Mouse (Mus musculus): ENCODE measurements at regions not wholly inside any gene's neighbourhood (a gene's known extent, or its start where the extent isn't known, plus 50 kb on each side); places are given as distances from the start of the nearest gene placed in this dataset.

DNA sequence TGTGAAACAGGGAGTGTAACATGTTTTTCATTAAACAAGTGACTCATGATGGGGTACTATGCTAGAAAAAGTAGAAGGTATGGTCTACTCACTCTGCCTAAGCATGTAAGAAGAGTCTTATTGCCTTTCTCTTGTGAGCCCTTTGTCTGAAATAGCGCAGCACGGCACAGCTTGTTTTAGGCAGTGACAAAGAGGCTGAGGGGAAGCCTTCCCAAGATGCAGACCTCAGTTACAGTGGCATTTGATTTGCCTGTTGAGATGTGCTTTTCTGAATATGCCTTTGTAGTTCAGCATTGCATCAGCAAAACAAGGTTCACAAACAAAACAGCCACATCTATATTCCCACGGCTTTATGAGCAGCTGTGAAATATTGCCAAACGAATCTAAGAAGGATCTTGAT is 189.8 kb upstream of the Chl1 start:
- Histone ChIP-seq H3K4me3 (ENCODE audit: low read depth, low read length) (no peak overlapping the region), H3K9me3 (ENCODE audit: control insufficient read depth, low read length) (no peaks in the 10 kb centered on the region), H3K36me3 (ENCODE audit: control insufficient read depth, insufficient read depth, low read length) (no peaks in the 10 kb centered on the region), H3K4me2 (ENCODE audit: low read depth, low read length) (no peak overlapping the region), H3K27ac (ENCODE audit: low read depth, low read length) (no peak overlapping the region), H3K27me3 (ENCODE audit: control insufficient read depth, insufficient read depth, low read length) (no peaks in the 10 kb centered on the region), H3K4me1 (ENCODE audit: control insufficient read depth, insufficient read depth, low read length) (0 out of 2 replicates have a peak, but pooled peaks cover 7% of the 10 kb centered on the region), H3K9ac (replicated peaks; ENCODE audit: low read depth, low read length) (no peak overlapping the region)
- no peak for ATAC-seq (ENCODE audit: low read depth)
- 46% methylated on average over 4 of the region's 4 CpGs for WGBS

DNA sequence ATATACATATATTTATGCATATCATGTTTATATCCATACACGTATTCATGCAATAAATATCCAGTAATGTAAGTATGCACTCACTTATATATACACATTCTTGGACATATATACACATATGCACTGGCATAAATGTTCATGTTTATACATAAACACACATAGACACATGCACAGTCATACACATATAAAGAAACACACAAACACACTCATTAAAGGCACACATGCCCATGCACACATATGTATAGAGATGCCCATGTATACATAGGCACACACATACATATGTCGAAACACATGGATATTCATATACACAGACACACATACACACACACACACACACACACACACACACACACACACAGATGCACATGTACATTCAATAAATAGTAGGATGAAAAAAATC is 189.3 kb upstream of the Chl1 start:
- 74% methylated on average over 2 of the region's 2 CpGs for WGBS
- Histone ChIP-seq H3K4me1 (ENCODE audit: control insufficient read depth, insufficient read depth, low read length) (0 out of 2 replicates have a peak, but pooled peaks cover 7% of the 10 kb centered on the region), H3K4me3 (ENCODE audit: low read depth, low read length) (no peak overlapping the region), H3K27me3 (ENCODE audit: control insufficient read depth, insufficient read depth, low read length) (no peaks in the 10 kb centered on the region), H3K4me2 (ENCODE audit: low read depth, low read length) (no peak overlapping the region), H3K36me3 (ENCODE audit: control insufficient read depth, insufficient read depth, low read length) (no peaks in the 10 kb centered on the region), H3K27ac (ENCODE audit: low read depth, low read length) (no peak overlapping the region), H3K9me3 (ENCODE audit: control insufficient read depth, low read length) (no peaks in the 10 kb centered on the region), H3K9ac (replicated peaks; ENCODE audit: low read depth, low read length) (no peak overlapping the region)
- ATAC-seq (ENCODE audit: low read depth), result no peak

DNA sequence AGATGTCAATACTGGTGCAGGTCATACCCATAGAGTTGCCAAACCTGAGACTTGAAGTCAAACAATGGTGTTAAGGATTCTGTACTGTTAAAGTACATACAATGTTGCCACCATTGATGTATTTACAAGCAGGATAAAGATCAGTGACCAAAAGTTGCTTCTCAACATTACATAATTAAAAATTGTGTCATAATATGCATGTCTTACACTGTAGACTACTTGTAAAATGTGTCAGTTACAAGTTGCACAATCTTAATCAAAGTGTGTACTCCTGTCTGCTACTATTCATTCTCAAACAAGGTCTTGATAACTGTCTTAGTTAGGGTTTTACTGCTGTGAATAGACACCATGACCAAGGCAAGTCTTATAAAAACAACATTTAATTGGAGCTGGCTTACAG is 187.9 kb upstream of the Chl1 start:
- Histone ChIP-seq H3K4me2 (ENCODE audit: low read depth, low read length) (no peak overlapping the region), H3K4me1 (ENCODE audit: control insufficient read depth, insufficient read depth, low read length) (0 out of 2 replicates have a peak, but pooled peaks cover 7% of the 10 kb centered on the region), H3K27ac (ENCODE audit: low read depth, low read length) (no peak overlapping the region), H3K9me3 (ENCODE audit: control insufficient read depth, low read length) (no peaks in the 10 kb centered on the region), H3K36me3 (ENCODE audit: control insufficient read depth, insufficient read depth, low read length) (no peaks in the 10 kb centered on the region), H3K27me3 (ENCODE audit: control insufficient read depth, insufficient read depth, low read length) (no peaks in the 10 kb centered on the region), H3K4me3 (ENCODE audit: low read depth, low read length) (no peak overlapping the region), H3K9ac (replicated peaks; ENCODE audit: low read depth, low read length) (no peak overlapping the region)
- ATAC-seq (ENCODE audit: low read depth), result no peak

DNA sequence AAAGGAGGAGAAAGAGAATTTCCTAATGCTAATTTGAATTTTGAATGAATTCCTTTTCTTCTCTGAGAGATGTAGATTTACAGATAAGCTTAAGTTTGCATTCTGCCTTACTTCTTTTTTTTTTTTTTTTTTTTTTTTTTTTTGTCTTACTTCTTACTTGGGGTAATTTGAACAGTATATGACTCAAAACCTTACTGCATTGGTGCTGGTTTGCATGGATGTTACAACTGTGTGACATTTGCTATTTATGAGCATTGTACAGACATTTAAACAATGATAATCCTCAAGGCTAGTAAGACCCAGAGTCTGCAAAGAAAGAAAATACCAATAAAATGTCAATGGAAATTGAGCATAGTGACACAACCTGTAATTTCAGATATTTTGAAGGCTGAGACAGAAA is 174.7 kb upstream of the Chl1 start:
- Histone ChIP-seq H3K27ac (ENCODE audit: low read depth, low read length) (no peak overlapping the region), H3K4me1 (ENCODE audit: control insufficient read depth, insufficient read depth, low read length) (no peaks in the 10 kb centered on the region), H3K27me3 (ENCODE audit: control insufficient read depth, insufficient read depth, low read length) (no peaks in the 10 kb centered on the region), H3K4me3 (ENCODE audit: low read depth, low read length) (no peak overlapping the region), H3K4me2 (ENCODE audit: low read depth, low read length) (no peak overlapping the region), H3K36me3 (ENCODE audit: control insufficient read depth, insufficient read depth, low read length) (no peaks in the 10 kb centered on the region), H3K9ac (replicated peaks; ENCODE audit: low read depth, low read length) (no peak overlapping the region), H3K9me3 (ENCODE audit: control insufficient read depth, low read length) (no peaks in the 10 kb centered on the region)
- ATAC-seq (ENCODE audit: low read depth), result no peak

DNA sequence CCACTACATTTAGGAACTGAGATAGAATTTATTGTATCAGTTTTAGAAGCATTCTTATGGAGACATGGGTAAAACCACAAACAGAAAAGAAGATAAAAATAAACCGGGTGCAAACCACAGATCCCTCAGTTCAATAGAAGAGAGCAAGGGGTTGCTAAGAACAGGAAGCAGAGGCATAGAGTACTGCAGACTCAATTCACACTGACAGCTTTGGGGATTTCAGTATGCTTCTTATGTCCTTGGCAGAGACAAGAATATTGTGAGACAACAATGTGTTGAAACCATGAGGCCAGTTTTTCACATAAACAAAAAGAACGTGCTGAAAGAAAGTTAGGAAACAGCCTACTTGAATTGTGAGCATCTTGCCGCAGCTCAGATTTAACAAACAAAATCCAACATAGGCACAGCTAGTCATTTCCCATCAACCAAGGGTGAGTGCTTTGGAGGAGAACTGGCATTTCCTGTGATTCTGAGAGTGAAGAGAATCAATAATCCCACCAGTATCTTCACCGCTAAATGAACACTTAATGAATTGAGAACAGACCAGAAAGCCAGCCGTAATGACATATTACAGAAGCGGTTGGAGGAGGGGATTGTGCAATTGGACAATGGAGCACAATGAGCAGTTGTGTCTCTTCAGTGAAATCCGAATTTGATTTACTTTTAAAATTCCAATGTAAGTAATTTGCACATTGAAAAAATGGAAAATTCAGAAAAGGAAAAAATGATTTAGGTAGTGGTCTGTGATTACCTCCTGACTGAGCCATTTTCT is 170.2 kb upstream of the Chl1 start:
- no peaks in the 10 kb centered on the region for H3K4me1 ChIP-seq (ENCODE audit: control insufficient read depth, insufficient read depth, low read length)
- no peak overlapping the region for H3K9ac ChIP-seq (replicated peaks; ENCODE audit: low read depth, low read length)
- no peaks in the 10 kb centered on the region for H3K9me3 ChIP-seq (ENCODE audit: control insufficient read depth, low read length)
- H3K36me3 ChIP-seq (ENCODE audit: control insufficient read depth, insufficient read depth, low read length), result no peaks in the 10 kb centered on the region
- H3K27me3 ChIP-seq (ENCODE audit: control insufficient read depth, insufficient read depth, low read length), result no peaks in the 10 kb centered on the region
- H3K4me3 ChIP-seq (ENCODE audit: low read depth, low read length), result no peak overlapping the region
- ATAC-seq (ENCODE audit: low read depth), result no peak
- 59% methylated on average over 7 of the region's 7 CpGs for WGBS
- no peak overlapping the region for H3K27ac ChIP-seq (ENCODE audit: low read depth, low read length)
- no peak overlapping the region for H3K4me2 ChIP-seq (ENCODE audit: low read depth, low read length)

DNA sequence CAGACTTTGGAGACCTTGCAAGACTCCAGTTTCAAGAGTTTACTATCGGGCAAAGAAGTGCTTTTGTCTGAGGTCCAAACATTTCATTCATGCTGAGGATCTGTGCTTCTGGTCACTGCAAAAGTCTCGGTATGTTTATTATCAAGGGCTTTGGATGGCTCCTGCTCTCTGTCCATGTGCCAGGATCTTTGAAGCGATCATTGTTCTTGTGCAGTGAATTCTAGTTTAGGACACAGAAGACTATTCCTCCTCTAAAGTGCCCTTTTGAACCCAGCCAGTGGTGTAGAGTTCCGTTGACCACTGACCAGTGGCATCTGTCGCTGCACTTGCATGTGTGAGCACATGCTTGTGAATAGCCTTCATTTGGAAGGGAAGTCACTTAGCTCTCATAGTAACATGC is 166.9 kb upstream of the Chl1 start:
- H3K27me3 ChIP-seq (ENCODE audit: control insufficient read depth, insufficient read depth, low read length), result no peaks in the 10 kb centered on the region
- H3K27ac ChIP-seq (ENCODE audit: low read depth, low read length), result no peak overlapping the region
- no peak overlapping the region for H3K9ac ChIP-seq (replicated peaks; ENCODE audit: low read depth, low read length)
- no peak overlapping the region for H3K4me2 ChIP-seq (ENCODE audit: low read depth, low read length)
- H3K9me3 ChIP-seq (ENCODE audit: control insufficient read depth, low read length), result no peaks in the 10 kb centered on the region
- ATAC-seq (ENCODE audit: low read depth), result no peak
- H3K4me3 ChIP-seq (ENCODE audit: low read depth, low read length), result no peak overlapping the region
- no peaks in the 10 kb centered on the region for H3K36me3 ChIP-seq (ENCODE audit: control insufficient read depth, insufficient read depth, low read length)
- WGBS, result 53% methylated on average over 5 of the region's 5 CpGs
- H3K4me1 ChIP-seq (ENCODE audit: control insufficient read depth, insufficient read depth, low read length), result no peaks in the 10 kb centered on the region

DNA sequence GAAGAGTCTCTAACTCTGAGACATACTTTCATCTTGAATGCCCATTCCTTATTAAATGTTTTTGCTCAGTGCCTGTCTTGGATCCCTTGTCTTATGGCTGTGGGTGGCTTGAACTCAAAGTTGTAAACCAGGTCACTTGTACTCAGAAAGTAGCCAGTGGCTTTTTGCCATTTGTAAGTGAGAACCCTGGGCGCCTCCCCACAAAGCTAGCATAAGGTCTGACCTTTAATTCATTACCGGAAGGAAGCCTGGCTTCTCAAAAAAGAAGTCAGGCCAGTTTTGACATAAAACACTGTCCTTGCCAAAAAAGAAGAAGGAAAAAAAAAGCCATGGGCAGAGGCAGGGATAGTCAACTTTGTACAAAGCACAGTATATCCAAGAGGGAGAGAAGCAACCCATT is 166.0 kb upstream of the Chl1 start:
- Histone ChIP-seq H3K27ac (ENCODE audit: low read depth, low read length) (no peak overlapping the region), H3K9me3 (ENCODE audit: control insufficient read depth, low read length) (no peaks in the 10 kb centered on the region), H3K36me3 (ENCODE audit: control insufficient read depth, insufficient read depth, low read length) (no peaks in the 10 kb centered on the region), H3K27me3 (ENCODE audit: control insufficient read depth, insufficient read depth, low read length) (no peaks in the 10 kb centered on the region), H3K4me3 (ENCODE audit: low read depth, low read length) (no peak overlapping the region), H3K4me2 (ENCODE audit: low read depth, low read length) (no peak overlapping the region), H3K4me1 (ENCODE audit: control insufficient read depth, insufficient read depth, low read length) (no peaks in the 10 kb centered on the region), H3K9ac (replicated peaks; ENCODE audit: low read depth, low read length) (no peak overlapping the region)
- no peak for ATAC-seq (ENCODE audit: low read depth)
- 62% methylated on average over 2 of the region's 2 CpGs for WGBS

DNA sequence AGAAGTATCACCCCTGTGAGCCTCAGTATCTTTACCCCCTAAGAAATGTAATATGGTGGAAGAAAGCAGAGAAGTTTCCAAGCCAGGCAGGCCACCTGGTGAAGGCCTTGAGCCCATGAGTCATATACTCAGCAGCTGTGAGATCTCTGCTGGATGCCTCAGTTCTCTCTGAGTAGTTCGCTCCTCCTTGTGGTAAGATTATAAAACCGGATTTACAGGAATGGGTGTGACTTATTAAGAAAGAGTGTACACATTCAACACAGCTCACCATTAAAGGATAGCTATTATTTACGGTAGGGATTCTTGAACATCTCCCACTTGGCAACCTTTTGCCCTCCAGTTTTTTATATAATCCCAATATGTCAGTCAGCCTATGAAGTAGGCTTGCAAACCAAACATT is 165.2 kb upstream of the Chl1 start:
- 96% methylated on average over 3 of the region's 3 CpGs for WGBS
- Histone ChIP-seq H3K36me3 (ENCODE audit: control insufficient read depth, insufficient read depth, low read length) (no peaks in the 10 kb centered on the region), H3K4me2 (ENCODE audit: low read depth, low read length) (no peak overlapping the region), H3K4me1 (ENCODE audit: control insufficient read depth, insufficient read depth, low read length) (no peaks in the 10 kb centered on the region), H3K27ac (ENCODE audit: low read depth, low read length) (no peak overlapping the region), H3K4me3 (ENCODE audit: low read depth, low read length) (no peak overlapping the region), H3K9ac (replicated peaks; ENCODE audit: low read depth, low read length) (no peak overlapping the region), H3K9me3 (ENCODE audit: control insufficient read depth, low read length) (no peaks in the 10 kb centered on the region), H3K27me3 (ENCODE audit: control insufficient read depth, insufficient read depth, low read length) (no peaks in the 10 kb centered on the region)
- no peak for ATAC-seq (ENCODE audit: low read depth)

DNA sequence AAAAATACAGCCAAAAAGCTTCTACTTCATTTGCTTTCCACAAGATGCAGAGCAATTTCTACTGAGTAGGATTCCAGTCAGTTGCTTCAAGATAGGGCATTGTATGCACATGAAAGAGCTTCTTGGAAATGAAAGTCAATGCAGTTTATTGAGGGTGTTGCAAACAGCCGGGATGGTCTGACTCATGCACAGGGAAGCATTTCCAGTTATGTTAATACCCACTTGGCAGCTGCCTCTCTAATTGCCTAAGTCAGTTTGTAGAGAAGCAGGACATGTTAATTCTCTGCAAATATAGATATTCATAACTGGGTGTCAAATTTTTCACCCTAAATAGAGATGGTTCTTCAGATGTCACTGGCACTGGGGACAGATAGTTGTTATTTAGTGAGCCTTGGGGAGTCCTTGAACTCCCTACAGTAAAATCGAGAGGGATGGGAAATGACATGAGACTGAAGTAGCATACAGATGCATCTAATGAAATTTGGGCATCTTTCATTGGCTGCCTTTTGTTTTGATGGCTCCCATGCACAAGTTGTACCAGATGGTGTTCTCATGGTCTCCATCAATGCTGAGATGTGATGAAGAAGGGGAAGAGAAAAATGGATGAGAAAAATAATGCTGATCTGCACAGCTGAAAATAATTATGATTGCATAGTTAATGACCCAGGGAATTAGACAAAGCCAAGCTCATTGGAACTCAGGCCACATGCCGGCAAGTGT is 157.8 kb upstream of the Chl1 start:
- H3K9me3 ChIP-seq (ENCODE audit: control insufficient read depth, low read length), result no peaks in the 10 kb centered on the region
- H3K27me3 ChIP-seq (ENCODE audit: control insufficient read depth, insufficient read depth, low read length), result no peaks in the 10 kb centered on the region
- H3K4me3 ChIP-seq (ENCODE audit: low read depth, low read length), result no peak overlapping the region
- H3K27ac ChIP-seq (ENCODE audit: low read depth, low read length), result no peak overlapping the region
- no peaks in the 10 kb centered on the region for H3K36me3 ChIP-seq (ENCODE audit: control insufficient read depth, insufficient read depth, low read length)
- ATAC-seq (ENCODE audit: low read depth), result peak; percentile 54; the same call in 1 of the 2 replicates
- H3K4me1 ChIP-seq (ENCODE audit: control insufficient read depth, insufficient read depth, low read length), result no peaks in the 10 kb centered on the region
- 32% methylated on average over 3 of the region's 3 CpGs for WGBS
- H3K4me2 ChIP-seq (ENCODE audit: low read depth, low read length), result no peak overlapping the region
- H3K9ac ChIP-seq (replicated peaks; ENCODE audit: low read depth, low read length), result no peak overlapping the region

Data from neural tube, embryonic 14.5 days (tissue).